Mouse (Mus musculus): Measurements from ENCODE around the gene Mcrs1. TPM values are rescaled to one million over a fixed set of nuclear protein-coding genes. Genes with fewer than 3 reads are reported as not detected.
"Not testable (repeated sequence)": the region's sequence is repeated elsewhere in the genome, so short reads cannot be mapped to it uniquely, and the experiment has no call there.

The Mcrs1 gene
- total RNA-seq, 4 experiments from 2014 or later: 18.8 to 34.0 (median 26.1) TPM

GRCm38 (mm10) chr15:99252381-99253174 lies 817 bp upstream of the Mcrs1 start:
- no peak for DNase-seq (ENCODE audit: low spot score in 2 of 2)

DNA sequence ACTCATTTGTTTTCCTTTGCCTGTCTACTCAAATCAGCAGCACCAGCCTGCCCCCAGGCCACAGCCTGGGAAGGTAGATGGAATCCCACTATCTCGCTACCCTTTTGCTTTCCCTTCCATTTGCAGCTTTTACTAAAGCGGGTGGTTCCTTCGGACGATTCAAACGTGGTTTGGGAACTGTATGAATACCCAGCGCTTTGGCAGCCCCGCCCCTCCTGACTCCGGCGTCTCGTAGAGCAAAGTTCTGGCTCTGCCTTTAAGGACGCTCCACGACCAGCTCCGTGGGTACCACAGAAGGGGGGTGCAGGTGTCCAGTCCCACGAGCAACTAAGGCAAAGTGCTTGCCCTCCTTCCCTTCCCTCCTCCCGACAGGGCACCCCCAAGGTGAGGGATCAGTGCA lies 650 bp downstream of the Mcrs1 start:
- DNase-seq (ENCODE audit: low spot score in 2 of 2): not testable (repeated sequence)

DNA sequence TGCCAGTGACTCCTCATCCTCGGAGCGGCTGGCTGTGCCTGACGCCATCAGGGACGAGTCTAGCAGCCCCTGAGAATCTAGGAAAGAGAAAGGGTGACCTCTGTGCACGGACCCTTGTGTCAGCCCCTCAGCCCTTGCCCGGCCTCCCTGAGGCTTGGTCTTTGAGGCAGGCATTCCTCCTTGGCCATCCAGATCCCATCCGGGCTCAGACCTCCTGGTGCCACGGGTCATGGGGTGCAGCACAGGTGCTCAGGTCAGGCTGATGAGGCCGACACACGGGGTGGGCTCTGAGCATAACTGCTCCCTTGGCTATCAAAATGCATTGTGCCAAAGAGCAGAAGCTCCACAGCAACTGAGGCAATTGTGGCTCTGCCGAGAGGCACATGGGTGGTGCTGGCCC lies 1.8 kb downstream of the Mcrs1 start:
- no peak for DNase-seq (ENCODE audit: low spot score in 2 of 2)

GRCm38 (mm10) chr15:99248972-99249371 lies 2.8 kb downstream of the Mcrs1 start:
- peak; percentile 50 to 61 for DNase-seq (ENCODE audit: low spot score in 2 of 2)

- DNase-seq (ENCODE audit: low spot score in 2 of 2): not testable (repeated sequence)
These were observed 5.0 kb downstream of the Mcrs1 start for GRCm38 (mm10) chr15:99246736-99247135.

- DNase-seq (ENCODE audit: low spot score in 2 of 2): no peak
These were observed 9.7 kb downstream of the Mcrs1 start for GRCm38 (mm10) chr15:99242045-99242444.

DNA sequence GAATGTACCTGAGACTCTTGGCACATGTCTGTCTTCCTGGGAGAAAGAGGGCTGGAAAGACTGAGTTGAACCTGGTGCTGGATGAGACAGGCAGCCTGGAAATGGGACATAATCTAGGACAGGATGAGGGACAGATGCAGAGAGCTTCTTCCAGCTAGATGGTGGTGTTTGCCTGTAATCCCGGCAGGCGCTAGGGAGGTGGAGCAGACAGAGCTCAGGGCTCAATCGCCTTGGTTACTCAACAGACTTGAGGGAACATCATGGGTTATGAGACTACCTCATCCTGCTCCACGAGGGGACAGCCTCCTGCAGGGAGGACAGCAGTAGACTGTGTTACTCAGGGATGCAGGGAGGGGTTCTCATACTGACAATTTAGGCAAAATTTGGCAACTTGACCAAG lies 10.5 kb downstream of the Mcrs1 start:
- no peak for DNase-seq (ENCODE audit: low spot score in 2 of 2)

- no peak for DNase-seq (ENCODE audit: low spot score in 2 of 2)
These were observed 11.6 kb downstream of the Mcrs1 start for GRCm38 (mm10) chr15:99240129-99240528.

DNA sequence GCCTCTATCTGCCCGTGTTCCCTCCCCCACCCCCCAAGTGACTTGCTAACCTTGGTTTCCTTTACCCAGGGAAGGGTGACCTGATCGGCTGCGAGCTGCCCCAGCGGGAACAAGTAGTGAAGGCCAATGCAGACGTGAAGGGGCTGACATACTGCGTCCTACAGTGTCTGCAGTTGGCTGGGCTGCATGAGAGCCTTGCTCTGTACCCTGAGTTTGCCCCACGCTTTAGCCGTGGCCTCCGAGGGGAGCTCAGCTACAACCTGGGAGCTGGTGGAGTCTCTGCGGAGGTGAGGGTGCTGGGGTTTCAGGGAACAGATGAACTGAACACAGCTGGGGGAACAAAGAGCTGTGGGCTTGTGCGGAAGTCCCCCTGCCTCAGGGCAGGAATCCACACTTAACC lies 13.8 kb downstream of the Mcrs1 start:
- DNase-seq (ENCODE audit: low spot score in 2 of 2): no peak

DNA sequence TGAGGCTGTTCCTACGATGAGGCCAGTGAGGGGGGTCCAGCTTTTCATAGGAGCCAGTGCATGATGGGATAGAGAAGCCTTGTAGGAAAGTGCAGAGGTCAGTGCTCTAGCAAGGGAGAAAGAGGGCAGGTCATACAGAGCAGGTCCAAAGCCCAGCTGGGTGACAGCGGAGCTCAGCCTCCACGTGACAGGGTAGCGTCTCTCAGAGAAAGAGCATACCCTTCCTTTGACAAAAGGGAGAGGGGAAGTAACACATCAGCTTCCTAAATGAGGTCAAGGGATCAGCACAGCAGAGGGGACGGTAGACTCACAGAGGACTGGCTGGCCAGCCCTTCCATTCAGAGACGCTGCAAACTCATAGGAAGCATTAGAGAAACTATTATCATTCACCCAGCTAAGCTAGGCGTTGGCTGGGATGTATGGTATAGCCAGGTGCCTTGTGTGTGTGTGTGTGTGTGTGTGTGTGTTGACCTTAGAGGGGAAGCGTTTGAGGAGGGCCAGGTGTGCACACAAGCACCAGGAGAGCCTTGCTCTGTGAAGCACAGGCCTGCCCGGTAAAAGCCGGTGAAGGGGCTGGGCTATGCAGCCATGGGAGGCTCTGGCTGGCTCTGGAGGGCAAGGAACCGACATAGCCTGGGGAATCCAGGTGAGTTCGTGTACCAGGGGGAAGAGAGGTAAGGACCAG lies 17.3 kb downstream of the Mcrs1 start:
- DNase-seq (ENCODE audit: low spot score in 2 of 2): no peak

GRCm38 (mm10) chr15:99233719-99234118 lies 18.0 kb downstream of the Mcrs1 start:
- no peak for DNase-seq (ENCODE audit: low spot score in 2 of 2)

DNA sequence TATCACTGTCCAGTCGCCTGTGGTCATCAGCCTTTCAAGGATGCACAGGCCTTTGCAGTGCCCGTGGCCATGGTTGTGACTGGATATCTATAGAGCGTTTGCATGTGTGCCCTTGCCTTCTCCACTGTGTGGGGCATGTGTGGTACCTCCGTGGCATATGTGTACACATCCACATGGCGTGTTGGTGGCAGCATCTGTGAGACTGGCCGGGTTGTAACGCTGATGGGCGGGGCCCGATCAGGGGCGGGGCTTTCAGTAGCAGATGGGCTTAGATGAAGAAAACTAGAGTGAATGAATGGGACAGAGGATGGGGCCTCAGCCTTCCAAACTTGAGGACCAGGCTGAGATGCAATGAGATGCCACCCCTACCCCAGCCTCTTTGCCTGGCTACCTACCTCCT lies 19.8 kb downstream of the Mcrs1 start:
- DNase-seq (ENCODE audit: low spot score in 2 of 2): no peak

DNA sequence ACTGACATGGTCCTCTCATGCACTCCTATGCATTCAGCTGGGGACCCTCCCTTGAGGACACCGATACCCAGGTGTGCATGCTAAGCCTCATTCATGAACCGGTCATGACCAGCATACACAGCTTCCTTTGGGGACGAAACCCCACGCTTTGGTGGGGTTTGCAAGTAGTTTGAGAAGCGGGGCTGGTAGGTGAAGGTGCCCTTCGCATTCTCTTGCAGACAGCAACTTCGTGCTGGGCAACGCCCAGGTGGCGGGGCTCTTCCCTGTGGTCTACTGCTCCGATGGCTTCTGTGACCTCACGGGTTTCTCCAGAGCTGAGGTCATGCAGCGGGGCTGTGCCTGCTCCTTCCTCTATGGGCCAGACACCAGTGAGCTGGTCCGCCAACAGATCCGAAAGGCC lies 25.7 kb downstream of the Mcrs1 start:
- no peak for DNase-seq (ENCODE audit: low spot score in 2 of 2)

DNA sequence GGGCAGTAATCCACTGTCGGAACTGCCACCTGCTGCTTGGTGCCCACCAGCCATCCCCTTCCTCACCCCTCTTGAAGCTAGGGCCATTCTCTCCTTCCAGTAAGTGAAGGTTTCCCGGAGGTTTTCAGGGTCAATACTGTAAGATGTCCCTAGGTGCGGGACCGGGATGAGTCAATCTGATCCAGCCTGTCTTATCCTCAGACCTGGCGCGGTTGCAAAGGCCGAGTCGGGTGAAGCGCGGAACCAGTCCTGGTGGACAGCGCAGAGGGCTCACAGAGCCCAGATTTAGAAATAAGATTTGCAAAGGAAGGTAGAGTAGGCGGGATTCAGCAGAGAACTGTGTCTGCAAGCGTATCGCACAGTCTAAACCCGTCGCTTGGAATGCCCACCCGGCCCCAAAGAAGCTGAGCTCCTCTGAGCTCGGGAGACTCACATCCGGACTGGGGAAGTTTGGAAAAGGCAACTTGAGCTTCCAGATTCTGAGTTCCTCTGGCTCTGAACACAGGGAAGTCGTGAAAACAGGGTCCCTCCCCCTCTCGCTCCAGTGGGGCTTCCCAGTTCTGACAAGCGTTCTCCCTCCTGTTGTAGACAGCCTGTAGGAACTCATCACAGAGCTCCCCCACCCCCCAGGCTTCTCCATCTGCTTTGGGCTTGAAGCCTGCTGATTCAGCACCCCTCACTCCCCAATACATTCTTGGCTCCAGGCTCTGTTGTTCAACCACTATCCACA lies 26.5 kb downstream of the Mcrs1 start:
- DNase-seq (ENCODE audit: low spot score in 2 of 2): no peak

GRCm38 (mm10) chr15:99224208-99224911 lies 27.4 kb downstream of the Mcrs1 start, which contains the start of gene Kcnh3:
Kcnh3 (plus strand) TSS chr15:99224861.
- DNase-seq (ENCODE audit: low spot score in 2 of 2): no peak

GRCm38 (mm10) chr15:99223585-99224207 lies 28.1 kb downstream of the Mcrs1 start:
- no peak for DNase-seq (ENCODE audit: low spot score in 2 of 2)

DNA sequence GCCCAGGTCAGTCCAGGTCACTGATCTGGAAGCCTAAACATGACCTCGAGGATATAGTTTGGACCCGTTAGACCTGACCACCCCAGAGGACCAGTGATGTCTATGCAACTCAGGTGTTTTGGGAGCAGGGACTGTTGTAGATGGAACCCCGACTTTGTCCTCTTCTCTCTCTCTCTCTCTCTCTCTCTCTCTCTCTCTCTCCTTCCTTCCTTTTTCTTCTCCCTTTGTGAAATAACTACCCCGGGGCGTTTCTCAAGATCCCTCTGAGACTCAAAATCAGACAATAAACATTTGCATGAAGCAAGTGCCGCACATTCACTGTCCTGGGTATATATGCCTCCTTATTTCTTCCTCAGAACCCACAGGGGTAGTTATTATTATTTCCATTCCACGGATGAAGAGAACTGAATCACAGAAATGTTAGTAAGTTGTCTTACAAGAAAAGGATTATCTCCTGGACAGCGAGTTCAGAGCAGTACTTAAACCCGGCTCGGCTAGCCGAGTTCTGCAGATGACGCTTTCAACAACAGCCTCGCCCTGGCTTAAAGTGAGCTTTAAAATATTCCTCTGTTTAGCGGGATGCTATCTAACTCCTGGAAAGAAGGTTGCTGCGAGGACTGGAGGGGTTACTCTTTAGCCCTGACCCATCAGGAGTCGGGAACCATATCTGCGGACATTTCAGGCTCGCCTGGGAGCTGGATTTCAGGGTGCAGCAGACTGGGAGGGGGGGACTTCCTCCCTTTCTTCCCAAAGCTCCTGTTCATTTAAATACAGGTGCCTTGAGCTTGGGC lies 28.8 kb downstream of the Mcrs1 start:
- no peak for DNase-seq (ENCODE audit: low spot score in 2 of 2)

DNA sequence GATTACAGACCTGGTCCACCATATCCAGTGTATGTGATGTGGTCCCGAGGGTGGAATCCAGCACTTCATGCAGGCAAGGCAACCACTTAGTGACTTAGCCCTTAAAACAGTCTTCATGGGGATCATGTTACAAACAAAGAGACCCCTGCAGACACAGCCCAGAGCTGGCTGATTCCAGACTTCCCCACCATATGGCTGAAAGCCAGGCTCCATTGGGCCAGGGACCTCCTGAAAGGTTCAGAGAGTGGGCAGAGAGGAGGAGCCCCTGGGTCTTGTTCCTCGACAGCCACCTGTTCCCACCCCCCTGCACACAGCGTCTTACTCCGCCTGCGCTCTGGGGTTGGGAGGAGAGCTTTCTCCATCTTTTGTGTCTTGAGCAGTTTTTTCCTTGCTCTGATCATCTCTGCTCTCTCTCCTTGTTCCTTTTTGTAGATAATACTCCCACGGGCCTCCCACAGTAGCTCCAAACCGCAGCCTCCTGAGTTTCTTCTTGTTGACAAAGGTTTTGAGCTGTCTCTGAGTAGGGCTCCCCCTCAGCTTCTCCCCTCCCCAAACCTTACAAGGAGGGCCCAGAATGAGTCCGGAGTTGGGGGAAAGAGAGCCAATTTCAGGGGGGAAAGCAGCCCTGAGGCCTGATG lies 30.3 kb downstream of the Mcrs1 start:
- no peak for DNase-seq (ENCODE audit: low spot score in 2 of 2)

GRCm38 (mm10) chr15:99217630-99218029 lies 34.1 kb downstream of the Mcrs1 start:
- no peak for DNase-seq (ENCODE audit: low spot score in 2 of 2)

Data from gastrocnemius, adult 8-10 months (tissue).